Mouse (Mus musculus): ENCODE measurements around the gene Slc25a21. TPM values are rescaled to one million over a fixed set of nuclear protein-coding genes. Genes with fewer than 3 reads are reported as not detected.

The Slc25a21 gene
- total RNA-seq, 2 experiments from 2014 or later, result 0.87 to 1.4 TPM

DNA sequence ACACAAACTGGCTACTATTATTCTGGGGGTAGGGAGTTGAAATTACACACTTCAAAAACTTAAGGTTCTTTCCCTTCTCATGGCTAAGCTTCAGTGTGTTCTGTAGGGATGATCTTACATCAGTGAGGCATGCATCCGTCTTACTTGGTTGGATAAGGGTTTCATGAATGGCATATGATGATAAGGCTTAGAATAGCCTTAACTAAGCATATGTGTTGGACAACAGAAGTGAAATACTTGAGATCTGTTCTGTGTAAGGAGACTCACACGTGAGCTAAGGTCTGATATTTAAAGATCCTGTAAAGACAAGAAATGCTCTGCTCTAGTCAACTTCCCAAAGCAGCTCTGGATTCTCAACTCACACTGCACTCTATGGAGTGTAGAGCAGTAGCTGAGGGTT lies 11.1 kb downstream of the Slc25a21 start:
- no peak for DNase-seq (ENCODE audit: low spot score in 2 of 2)
- intact Hi-C loops (cut with DNase I), result no loop called here

DNA sequence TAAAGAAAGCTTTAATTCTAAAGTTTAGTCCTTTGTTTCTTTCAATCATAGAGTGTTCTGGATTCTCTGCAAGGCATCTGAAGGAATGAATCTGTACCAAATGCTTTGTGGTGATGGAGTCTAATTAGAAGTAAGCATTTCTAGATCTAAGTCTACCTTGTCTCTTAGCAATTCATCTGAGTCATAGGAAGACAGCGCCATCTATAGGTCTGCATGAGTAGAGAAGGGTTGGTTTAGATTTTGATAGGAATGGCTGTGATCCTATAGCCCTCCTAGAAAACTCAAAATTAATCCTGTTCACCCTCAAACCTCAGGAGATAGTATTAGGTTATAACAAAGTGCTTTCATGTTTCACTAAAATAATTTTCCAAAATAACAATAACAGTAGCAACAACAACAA lies 11.8 kb downstream of the Slc25a21 start:
- intact Hi-C loops (cut with DNase I), result loop anchor here (2.0 kb wide), 1 partner anchor 505 kb away; no protein-coding TSS in a partner anchor
- peak in 1 of 2 experiments; percentile 15 for DNase-seq (ENCODE audit: low spot score in 2 of 2)

DNA sequence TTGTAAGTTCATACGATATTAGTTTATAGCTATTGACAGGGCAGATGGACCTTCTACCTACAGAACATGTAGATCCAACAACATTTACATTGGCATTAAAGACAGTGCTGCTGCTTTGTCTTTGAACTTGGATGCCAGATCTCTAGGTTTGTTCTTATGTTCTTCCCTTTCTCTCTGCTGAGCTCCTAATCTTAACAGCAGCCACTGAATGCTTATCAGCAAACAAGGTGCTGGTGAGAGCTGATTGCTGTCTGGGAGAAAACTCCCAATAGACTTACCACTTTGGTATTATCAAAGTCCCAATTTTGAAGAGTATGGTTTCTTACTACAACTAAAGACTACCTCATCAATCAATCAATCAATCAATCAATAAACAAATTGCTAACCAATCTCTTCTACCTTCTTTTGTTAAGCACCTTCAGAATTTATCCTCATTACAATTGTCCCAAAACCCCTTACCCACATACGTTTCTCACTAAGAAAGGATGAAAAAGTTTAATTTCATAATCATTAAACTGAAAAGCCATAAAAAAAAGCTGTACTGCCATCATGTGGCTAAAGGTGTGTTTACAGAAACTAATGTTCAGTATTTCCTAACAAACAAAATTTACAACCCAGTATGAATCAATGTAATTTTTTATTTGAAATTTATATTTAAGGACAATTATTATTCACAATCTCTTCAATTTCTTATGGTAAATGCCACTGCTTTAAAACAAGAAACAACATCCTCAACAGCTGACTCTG lies 12.7 kb downstream of the Slc25a21 start:
- intact Hi-C loops (cut with DNase I), result loop anchor here (2.0 to 5.0 kb wide), 2 partner anchors 192 to 504 kb away; no protein-coding TSS in a partner anchor
- no peak for DNase-seq (ENCODE audit: low spot score in 2 of 2)

DNA sequence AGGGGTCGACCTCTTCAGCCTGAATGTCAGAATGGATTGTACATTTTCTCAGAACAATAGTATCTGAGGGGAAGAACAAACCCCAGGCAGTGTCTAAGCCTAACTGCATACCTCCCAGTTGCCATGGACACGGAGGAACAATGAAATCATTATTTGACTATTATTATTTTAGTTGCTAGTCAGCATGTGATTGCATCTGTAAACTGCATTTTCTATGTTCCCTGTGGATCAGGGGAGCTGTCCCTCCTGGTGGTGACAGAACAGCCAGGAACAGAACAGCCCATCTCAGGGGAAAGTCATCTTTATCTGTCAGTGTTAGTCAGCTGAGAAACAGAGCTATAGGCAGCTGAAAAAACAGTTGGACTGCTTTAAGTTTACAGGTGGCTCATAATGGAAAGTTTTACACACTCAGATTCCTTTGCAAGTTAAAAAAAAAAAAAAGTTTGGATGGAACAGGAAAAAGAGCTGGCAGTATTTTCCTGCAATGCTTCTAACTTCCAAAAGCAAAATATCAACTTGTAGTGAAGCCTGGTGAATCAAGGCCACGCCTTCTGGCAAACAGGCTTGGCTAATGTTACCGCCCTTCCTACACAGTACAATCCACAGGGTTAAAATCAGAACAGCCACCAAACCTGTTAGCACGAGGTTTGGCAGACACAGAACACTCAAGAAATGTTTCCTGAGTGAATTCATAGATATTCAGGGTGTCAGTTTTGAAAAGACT lies 17.6 kb downstream of the Slc25a21 start:
- intact Hi-C loops (cut with DNase I), result loop anchor here (5.0 kb wide), 1 partner anchor 187 kb away; no protein-coding TSS in a partner anchor
- peak in 1 of 2 experiments; percentile 13 for DNase-seq (ENCODE audit: low spot score in 2 of 2)

DNA sequence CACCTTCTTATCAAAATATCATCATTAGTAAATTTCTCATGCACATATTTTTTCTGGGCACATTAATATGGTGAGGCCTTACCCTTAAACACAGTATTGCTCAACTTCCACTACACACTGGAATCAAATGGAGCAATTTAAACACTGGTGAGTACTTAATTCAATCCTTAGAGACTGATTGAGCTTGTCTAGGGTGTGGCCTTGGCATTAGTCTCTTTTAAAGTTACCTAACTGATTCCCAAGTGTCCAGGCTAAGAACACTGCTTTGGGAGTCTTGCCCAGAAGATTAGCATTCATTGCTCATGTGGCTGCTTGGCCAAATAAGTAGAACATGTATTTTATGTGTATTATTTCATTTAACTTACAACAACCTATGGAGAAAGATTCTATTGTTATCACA lies 18.5 kb downstream of the Slc25a21 start:
- DNase-seq (ENCODE audit: low spot score in 2 of 2), result no peak
- intact Hi-C loops (cut with DNase I), result no loop called here

DNA sequence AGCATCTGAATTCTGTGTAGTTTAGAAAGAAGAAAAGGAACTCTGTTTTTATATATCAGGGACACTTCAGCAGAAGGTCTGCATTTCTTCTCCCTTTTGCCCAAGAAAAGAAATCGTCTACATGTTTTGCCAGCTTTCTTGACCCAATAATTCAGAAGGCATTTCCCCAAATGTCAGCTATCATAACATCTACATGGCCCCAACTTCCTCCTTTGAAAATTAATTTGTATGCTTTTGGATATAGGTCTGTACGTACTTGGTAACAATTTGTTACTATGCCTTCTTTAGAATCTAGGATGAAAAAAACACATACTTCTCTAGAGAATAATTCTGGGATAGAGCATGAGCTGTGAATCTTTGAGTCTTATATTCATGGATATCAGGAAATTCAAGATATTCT lies 34.0 kb downstream of the Slc25a21 start:
- DNase-seq (ENCODE audit: low spot score in 2 of 2), result no peak
- intact Hi-C loops (cut with DNase I), result no loop called here

DNA sequence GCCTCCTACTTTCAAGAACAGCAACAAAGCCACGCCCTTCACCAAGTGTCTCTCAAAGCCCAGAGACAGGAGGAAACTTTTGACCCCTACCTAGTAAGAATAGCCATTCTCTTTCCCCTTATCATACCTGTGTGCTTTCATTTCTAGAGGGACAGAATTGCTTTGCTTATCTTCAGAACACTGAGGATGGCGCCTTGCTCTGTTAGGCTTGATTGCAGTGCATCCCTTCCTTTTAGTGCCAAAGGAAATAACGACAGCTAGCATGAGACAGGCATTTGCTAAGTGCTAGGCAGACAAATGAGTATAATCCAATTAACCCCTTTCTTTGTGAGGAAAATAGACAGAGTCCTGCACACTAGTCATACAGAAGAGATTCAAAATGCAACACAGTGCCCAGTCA lies 34.4 kb downstream of the Slc25a21 start:
- intact Hi-C loops (cut with DNase I), result no loop called here
- no peak for DNase-seq (ENCODE audit: low spot score in 2 of 2)

DNA sequence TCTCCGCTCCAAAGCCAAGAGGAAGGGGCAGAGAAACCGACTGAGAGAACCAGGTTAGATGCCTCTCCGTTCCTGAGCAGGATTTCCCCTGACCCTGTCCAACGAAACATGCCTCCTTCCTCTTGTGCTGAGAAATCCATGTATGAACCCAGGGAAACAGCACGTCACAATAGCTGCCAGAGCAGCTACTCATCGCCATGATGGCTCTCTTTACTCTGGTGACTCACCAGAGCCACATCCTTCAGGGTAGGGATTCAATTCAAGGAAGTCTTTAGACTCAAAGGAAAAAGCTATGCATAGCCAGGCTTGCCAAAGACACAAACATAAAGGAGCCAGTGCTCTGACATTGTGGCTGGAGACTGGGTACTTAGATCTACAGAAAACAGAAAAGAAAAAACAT lies 37.4 kb downstream of the Slc25a21 start:
- intact Hi-C loops (cut with DNase I), result no loop called here
- no peak for DNase-seq (ENCODE audit: low spot score in 2 of 2)

DNA sequence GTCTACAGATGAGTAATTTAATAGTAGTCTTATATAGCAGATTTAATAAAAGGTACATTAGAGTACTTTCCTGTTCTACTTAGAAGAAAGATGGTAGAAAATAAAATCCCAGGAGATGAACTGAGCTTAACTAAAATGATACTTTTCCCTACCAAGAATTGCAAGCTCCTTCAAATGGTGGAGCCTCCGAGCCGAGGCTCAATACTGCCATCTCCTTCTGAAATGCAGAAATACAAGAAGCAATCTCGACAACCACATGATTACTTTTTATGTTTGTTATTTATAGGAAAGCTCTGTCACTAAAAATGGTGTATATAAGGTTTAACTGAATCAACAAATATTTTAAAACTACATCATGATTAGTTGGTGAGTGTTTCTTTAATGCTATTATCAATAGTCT lies 39.0 kb downstream of the Slc25a21 start:
- intact Hi-C loops (cut with DNase I), result no loop called here
- DNase-seq (ENCODE audit: low spot score in 2 of 2), result peak in 1 of 2 experiments; percentile 28

DNA sequence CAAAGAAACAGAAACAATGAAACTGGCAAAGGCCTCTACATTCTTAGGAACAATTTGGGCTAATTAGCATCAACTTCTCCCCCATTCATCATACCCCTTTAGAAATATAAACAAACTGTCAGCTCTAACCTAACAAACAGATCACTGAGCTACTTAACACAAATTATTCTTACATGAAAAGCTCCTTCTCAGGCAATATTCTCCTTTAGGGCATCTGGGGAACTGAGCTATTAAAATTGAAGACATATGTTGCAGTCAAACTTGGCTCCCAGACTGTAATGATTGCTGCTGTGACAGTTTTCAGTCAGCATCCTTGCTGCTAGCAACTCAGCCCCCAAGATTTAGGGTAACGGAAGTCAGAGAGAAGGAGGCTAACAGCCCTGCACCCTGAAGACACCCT lies 58.3 kb downstream of the Slc25a21 start:
- intact Hi-C loops (cut with DNase I), result no loop called here
- DNase-seq (ENCODE audit: low spot score in 2 of 2), result no peak

DNA sequence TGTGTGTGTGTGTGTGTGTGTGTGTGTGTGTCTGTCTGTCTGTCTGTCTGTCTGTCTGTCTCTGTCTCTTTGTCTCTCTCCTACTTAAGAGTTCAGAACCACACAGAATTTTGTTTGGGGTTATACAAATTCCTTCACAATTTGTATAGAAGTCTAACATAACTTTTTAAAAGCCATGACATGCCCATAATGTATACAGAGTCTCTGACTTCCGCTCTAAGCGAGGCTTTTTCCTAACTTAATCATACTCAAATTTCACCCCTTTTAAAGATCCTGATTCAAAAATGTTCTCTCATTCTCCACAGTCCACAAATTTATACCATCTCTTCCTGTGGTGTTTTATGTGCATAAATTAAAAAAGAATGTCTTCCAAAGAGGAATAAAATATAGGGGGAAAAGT lies 59.5 kb downstream of the Slc25a21 start:
- intact Hi-C loops (cut with DNase I), result no loop called here
- no peak for DNase-seq (ENCODE audit: low spot score in 2 of 2)

DNA sequence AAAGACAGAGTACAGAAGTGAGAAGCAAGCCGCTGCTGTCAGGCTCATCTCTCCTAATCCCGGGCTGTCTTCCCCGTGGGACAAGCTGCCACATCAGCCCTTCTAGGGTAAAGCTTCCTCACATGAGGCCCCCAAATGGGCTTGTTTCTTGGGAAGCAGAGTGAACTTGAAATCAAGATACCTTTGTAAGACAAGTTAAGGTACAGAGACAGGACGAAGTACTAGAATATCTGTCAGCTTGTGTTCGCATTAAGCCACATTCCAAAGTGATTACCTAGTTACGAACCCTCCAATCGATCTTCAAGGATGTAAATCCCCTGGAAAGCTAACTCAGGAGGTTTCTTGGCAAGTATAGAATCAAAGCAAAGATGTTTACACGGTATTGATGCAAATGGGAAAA lies 78.7 kb downstream of the Slc25a21 start:
- intact Hi-C loops (cut with DNase I), result no loop called here
- no peak for DNase-seq (ENCODE audit: low spot score in 2 of 2)

DNA sequence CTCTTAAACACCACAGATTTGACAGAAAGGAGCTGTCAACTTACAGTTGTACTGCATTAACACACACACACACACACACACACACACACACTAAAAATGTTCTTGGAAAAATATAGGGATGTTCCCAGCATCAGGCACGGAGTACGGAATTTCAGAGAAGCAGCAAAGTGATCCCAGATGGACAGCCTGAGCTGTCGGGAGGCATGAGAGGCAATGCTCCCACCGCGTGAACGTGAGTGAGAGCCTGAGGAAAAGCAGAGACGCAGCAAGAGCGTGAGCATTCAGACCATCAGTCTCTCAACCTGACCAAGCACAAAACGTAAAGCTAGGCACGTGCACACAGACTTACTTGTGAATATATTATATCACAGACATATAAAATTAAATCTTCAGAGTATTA lies 81.8 kb downstream of the Slc25a21 start:
- intact Hi-C loops (cut with DNase I), result no loop called here
- no peak for DNase-seq (ENCODE audit: low spot score in 2 of 2)

DNA sequence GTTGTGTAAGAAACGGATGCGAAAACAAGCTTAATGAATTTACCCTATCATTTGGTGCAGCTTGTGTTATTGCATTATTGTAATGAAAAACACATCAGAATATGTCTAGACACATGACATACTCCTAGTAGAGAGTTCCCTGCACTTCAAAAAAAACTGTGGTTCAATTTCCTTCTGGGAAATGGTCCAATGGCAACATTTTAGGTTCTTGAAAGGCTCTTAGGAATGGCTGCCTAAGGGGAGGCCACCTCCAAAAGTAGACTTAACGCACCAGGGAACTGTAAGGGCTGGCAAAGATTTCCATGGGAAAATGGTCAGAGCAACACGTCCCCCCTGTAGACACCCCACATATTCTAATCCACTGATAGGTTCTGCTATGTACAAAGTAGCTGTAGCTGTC lies 87.9 kb downstream of the Slc25a21 start:
- intact Hi-C loops (cut with DNase I), result no loop called here
- no peak for DNase-seq (ENCODE audit: low spot score in 2 of 2)

DNA sequence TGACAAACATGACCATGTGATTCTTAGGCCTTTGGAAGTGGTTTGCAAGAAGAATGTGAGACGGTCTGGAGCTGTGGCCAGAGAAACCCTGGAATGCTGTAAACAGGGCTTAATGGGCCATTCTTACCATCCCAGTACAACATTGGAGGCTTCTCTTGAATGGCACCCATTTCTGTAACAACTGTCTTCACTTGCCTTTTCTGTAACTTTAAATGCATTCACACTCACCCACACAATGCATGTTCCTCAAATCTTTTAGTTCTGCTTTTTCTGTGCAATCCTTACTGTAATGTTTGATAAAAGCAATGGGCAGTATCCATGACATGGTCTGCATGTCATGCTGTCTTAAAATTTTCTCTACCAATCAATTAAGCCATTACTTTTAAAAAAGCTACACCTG lies 95.0 kb downstream of the Slc25a21 start:
- peak in 1 of 2 experiments; percentile 25 for DNase-seq (ENCODE audit: low spot score in 2 of 2)
- intact Hi-C loops (cut with DNase I), result no loop called here

DNA sequence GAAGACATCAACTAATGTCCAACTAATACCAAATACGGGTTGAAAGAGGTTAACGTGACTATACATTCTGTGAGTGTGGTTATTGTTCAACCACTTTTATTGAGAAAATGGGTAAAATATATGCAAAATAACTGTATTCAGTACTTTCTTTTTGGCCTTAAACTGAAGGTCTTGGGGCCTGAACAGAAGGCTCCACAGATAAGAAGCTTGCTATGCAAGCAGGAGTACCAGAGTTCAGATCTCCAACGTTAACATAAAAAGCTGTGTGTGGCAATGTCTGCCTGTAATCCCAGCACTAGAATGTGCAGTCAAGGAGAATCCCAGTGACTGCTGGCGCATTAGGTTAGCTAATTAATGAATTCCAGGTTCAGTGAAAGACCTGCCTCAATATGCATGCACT lies 96.7 kb downstream of the Slc25a21 start:
- intact Hi-C loops (cut with DNase I), result no loop called here
- DNase-seq (ENCODE audit: low spot score in 2 of 2), result no peak

DNA sequence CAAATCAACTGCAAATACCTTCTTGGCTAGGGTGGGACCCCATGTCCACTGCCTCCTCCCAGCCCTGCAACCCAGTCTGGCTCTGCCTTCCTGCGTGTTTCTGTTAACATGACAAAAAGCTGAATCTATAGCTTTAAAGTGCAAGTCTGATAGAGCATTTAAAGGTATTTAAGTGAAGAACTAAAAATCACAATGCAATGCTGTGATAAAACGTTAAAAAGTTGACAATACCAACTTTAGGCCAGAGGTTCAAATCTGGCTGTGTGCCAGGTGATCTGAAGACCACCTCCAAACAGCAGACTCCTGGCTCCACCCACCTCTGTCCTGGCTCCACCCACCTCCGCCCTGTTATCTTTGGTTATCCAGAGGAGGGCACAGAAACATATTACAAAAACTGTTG lies 98.2 kb downstream of the Slc25a21 start:
- DNase-seq (ENCODE audit: low spot score in 2 of 2), result no peak
- intact Hi-C loops (cut with DNase I), result no loop called here

DNA sequence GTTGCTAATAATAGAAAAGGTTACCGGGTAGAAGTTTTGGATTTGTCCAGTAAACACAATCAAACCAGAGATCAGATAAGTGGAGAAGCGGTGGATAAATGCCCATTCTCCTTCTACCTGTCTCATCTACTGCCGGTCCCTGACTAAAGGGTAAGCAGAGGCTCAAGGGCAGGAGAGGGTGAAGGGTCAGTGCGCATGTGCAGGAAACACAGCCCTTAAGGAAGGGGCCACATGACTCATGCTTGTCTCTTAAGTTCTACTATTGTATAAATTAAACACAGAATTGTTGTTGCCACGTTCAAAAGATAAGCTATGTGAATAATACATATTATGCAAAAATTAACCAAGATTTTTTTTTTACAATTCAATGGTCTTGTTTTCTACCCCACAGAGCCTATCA lies 98.9 kb downstream of the Slc25a21 start:
- no peak for DNase-seq (ENCODE audit: low spot score in 2 of 2)
- intact Hi-C loops (cut with DNase I), result no loop called here

DNA sequence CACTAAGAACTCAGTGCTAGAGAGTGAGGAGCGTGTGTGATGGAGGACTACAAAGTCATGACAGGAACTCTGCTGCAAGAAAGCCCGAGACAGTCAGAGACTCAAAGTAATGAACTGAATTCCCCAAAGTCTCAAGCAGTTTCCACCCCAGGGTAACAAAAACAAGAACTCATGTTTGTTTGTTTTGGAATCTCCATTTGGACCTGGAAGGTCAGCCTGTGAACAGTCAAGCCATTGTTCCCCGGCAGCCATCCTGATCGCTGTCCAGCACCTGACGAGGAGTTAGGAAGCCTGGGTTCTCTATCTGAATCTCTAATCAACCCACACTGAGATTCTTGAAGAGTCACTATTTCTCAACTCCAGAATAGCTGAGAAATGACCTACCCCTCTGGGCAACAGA lies 104.2 kb downstream of the Slc25a21 start:
- DNase-seq (ENCODE audit: low spot score in 2 of 2), result no peak
- intact Hi-C loops (cut with DNase I), result no loop called here

DNA sequence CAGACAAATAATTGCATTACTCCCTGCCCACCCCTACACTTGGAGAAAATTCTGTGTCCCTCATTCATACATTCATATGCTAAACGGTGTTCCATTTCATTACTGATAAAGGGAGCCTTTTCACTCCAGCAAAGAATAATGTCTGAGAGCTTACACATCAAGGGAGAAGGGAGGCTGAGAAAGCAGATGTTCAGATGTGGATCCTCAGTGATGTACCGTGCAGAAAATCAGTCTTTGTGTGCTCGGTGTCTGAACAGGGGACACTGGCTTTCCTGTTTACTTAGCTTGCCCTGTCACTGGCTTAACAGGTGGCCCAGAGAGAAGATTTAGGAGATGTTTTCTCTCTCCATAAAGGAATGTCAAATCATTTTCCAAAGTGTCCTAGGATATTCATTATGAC lies 112.8 kb downstream of the Slc25a21 start:
- no peak for DNase-seq (ENCODE audit: low spot score in 2 of 2)
- intact Hi-C loops (cut with DNase I), result no loop called here

DNA sequence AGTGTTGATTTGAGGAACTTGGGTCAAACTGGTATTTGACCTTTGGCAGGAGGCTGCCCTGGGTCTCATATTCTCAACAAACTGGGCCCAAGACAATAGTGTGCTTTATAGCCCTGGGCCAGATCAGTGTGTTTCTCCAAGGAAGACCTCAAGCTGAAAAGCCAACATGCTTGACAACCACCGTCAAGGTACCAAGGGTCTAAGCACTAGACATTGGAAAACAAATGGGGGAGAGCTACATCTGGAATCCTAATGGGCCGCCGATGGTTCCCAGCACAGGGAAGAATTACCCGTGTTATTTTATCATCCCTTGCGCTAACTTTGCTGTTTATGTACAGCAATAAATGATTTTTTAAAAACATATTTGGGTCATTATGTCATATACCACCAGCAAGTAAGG lies 113.7 kb downstream of the Slc25a21 start:
- no peak for DNase-seq (ENCODE audit: low spot score in 2 of 2)
- intact Hi-C loops (cut with DNase I), result no loop called here
